Mouse (Mus musculus): ENCODE measurements around the gene BC051665. TPM values are rescaled to one million over a fixed set of nuclear protein-coding genes. Genes with fewer than 3 reads are reported as not detected.
A peak's percentile ranks its signal among the peaks of the same experiment; 100 is the strongest.

The BC051665 gene
- polyA plus RNA-seq (2014; fragmentation: Nextera tagmentation; extraction: Ambion mirVana) = not detected in 2 replicates

DNA sequence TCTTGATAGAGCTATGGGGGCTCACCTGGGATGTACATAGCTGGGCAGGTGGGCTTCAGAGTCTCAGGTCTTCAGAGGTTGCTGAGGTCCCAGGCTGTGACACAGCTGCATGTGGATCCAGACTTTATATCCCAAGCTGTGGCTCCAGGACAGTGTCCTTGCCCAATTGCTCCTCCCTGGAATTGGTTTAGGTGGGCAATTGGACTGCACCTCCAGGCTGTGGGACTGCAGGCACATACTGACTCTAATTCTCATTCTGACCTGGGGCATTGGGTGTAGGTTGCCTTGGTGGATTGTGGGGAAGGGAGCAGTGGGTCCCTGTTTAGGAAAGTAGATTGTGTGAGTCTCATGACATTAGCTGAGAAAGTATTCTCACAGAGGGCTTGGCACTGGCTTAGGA lies at the start of gene BC051665:
TSS of gene BC051665 (minus strand) at position 101 of the 400 bp plus-strand sequence.
- Histone ChIP-seq H3K27me3 (ENCODE audit: insufficient read depth, low read length) (no peaks in the 10 kb centered on the region), H3K4me1 (ENCODE audit: insufficient read depth) (no peaks in the 10 kb centered on the region), H3K4me2 (no peak within 1 kb of the TSS), H3K4me3 (ENCODE audit: low read depth, low read length) (no peak within 1 kb of the TSS), H3K36me3 (ENCODE audit: insufficient read depth) (no peaks in the 10 kb centered on the region), H3K9me3 (ENCODE audit: low read depth, low read length) (no peaks in the 10 kb centered on the region), H3K9ac (no peak within 1 kb of the TSS), H3K27ac (ENCODE audit: low read depth) (no peak within 1 kb of the TSS)
- DNase-seq = no peak
- TF ChIP-seq CTCF (IDR thresholded peaks at IDR 0.05; ENCODE audit: low read depth) = no peak
- ATAC-seq (ENCODE audit: insufficient read depth) = no peak

DNA sequence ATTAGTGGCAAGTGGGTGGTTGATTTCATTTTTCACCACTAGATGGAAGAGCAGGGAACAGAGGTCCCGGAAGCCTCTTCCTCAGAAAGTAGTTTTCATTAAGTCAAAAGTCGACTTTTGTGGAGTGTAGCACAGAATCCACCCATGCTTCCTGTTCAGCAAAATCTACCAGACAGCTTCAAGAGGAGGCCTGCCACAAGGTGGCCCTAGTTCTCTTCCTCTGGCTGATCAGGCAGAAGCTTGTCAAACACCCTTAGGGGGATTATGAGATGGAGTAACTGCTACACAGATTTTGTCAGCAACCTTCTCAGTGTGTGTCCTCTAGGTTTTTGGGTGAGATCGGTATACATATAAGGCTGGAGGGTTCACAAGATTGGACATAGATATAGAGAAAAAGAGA lies 39.9 kb upstream of the BC051665 start:
- 51% methylated on average over 3 of the region's 3 CpGs for WGBS
- no peaks in the 10 kb centered on the region for H3K27me3 ChIP-seq (ENCODE audit: insufficient read depth, low read length)
- H3K9me3 ChIP-seq (ENCODE audit: low read depth, low read length) = no peaks in the 10 kb centered on the region
- no peaks in the 10 kb centered on the region for H3K36me3 ChIP-seq (ENCODE audit: insufficient read depth)
- H3K9ac ChIP-seq = no peak overlapping the region
- no peaks in the 10 kb centered on the region for H3K4me1 ChIP-seq (ENCODE audit: insufficient read depth)
- peak; percentile 47 for TF ChIP-seq CTCF (IDR thresholded peaks at IDR 0.05; ENCODE audit: low read depth)
- no peak for ATAC-seq (ENCODE audit: insufficient read depth)
- peak; percentile 9 for DNase-seq
- no peak overlapping the region for H3K4me2 ChIP-seq
- H3K4me3 ChIP-seq (ENCODE audit: low read depth, low read length) = no peak overlapping the region
- no peak overlapping the region for H3K27ac ChIP-seq (ENCODE audit: low read depth)

DNA sequence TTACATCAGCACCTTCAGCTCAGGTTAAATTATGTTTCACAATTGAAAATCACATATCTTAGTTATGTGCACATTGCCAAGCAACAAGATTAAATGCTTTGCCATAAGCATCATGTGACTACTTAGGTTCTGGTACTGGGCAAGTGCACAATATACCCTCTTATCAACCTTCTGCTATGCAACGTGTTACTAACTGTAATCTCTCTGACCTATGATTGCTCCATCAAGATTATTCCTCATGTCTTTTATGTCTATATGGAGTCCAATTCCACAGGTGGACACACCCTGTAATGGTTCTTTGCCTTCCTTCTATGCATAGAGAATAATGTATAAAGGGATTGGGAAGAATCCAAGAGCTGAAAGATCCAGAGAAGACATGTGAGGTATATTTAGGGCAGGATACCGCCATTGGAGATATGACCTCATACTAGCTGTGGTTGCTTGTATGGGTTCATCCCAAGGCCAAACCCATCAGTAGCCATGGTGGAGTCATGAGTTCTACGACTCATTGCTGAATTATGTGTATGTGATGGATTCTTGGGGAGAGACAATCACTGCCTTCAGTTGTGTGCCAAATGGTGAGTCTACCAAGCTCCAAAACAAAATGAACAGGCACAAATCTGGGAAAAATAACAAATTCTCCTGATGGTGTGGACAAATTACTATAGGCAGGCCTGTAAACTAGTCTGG lies 34.5 kb upstream of the BC051665 start:
- TF ChIP-seq CTCF (IDR thresholded peaks at IDR 0.05; ENCODE audit: low read depth) = no peak
- Histone ChIP-seq H3K4me1 (ENCODE audit: insufficient read depth) (no peaks in the 10 kb centered on the region), H3K4me2 (no peak overlapping the region), H3K27ac (ENCODE audit: low read depth) (no peak overlapping the region), H3K36me3 (ENCODE audit: insufficient read depth) (no peaks in the 10 kb centered on the region), H3K27me3 (ENCODE audit: insufficient read depth, low read length) (no peaks in the 10 kb centered on the region), H3K9me3 (ENCODE audit: low read depth, low read length) (no peaks in the 10 kb centered on the region), H3K4me3 (ENCODE audit: low read depth, low read length) (no peak overlapping the region), H3K9ac (no peak overlapping the region)
- ATAC-seq (ENCODE audit: insufficient read depth) (no peak), DNase-seq (no peak)
- WGBS = 64% methylated on average over 3 of the region's 3 CpGs

DNA sequence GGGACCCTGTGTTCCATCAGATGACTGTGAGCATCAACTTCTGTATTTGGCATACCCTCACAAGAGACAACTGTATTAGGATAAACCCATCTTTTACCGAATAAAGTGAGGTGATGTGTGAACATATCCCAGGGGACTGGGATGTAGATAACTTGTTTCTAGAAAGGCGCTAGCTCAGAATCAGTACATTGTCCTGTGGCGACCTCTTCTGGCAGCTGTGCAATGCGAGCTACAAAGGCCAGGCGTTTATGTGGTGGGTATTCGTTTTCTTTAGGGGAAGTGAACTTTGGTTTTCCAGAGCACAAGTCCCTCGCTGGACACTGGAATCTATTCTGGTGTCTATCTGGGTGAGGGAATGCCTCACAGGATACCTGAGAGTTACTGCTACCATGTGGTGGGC lies 33.3 kb upstream of the BC051665 start:
- WGBS = 8% methylated on average over 7 of the region's 7 CpGs
- Histone ChIP-seq H3K9ac (no peak overlapping the region), H3K4me2 (no peak overlapping the region), H3K27ac (ENCODE audit: low read depth) (no peak overlapping the region), H3K27me3 (ENCODE audit: insufficient read depth, low read length) (no peaks in the 10 kb centered on the region), H3K36me3 (ENCODE audit: insufficient read depth) (no peaks in the 10 kb centered on the region), H3K9me3 (ENCODE audit: low read depth, low read length) (no peaks in the 10 kb centered on the region), H3K4me1 (ENCODE audit: insufficient read depth) (no peaks in the 10 kb centered on the region), H3K4me3 (ENCODE audit: low read depth, low read length) (no peak overlapping the region)
- ATAC-seq (ENCODE audit: insufficient read depth) = no peak
- peak; percentile 67 for TF ChIP-seq CTCF (IDR thresholded peaks at IDR 0.05; ENCODE audit: low read depth)
- peak; percentile 83 for DNase-seq

DNA sequence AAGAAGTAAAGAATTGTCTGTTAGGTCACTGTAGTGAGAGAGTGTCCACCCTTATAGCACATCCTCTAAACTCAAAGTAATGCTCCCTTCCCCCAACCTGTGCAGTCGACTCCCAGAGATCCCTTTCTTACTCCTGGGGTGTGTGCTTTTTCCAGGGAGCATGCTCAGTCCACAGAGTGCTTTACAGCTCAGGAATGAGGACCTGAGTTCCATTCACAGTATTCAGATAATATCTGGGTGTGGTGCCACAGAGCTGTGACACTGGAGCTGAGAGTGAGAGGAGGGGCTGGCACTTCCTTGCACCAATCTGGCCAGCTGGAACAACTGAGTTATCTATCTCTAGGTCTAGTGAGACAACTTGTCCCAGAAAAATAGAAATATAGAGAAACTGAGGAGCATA lies 27.6 kb upstream of the BC051665 start:
- no peak overlapping the region for H3K4me3 ChIP-seq (ENCODE audit: low read depth, low read length)
- 42% methylated on average over 1 of the region's 1 CpGs for whole genome bisulfite sequencing
- no peaks in the 10 kb centered on the region for H3K27me3 ChIP-seq (ENCODE audit: insufficient read depth, low read length)
- H3K4me2 ChIP-seq = no peak overlapping the region
- no peaks in the 10 kb centered on the region for H3K9me3 ChIP-seq (ENCODE audit: low read depth, low read length)
- no peak for TF ChIP-seq CTCF (IDR thresholded peaks at IDR 0.05; ENCODE audit: low read depth)
- H3K36me3 ChIP-seq (ENCODE audit: insufficient read depth) = no peaks in the 10 kb centered on the region
- H3K4me1 ChIP-seq (ENCODE audit: insufficient read depth) = no peaks in the 10 kb centered on the region
- no peak for DNase-seq
- H3K9ac ChIP-seq = no peak overlapping the region
- H3K27ac ChIP-seq (ENCODE audit: low read depth) = no peak overlapping the region
- ATAC-seq (ENCODE audit: insufficient read depth) = no peak

DNA sequence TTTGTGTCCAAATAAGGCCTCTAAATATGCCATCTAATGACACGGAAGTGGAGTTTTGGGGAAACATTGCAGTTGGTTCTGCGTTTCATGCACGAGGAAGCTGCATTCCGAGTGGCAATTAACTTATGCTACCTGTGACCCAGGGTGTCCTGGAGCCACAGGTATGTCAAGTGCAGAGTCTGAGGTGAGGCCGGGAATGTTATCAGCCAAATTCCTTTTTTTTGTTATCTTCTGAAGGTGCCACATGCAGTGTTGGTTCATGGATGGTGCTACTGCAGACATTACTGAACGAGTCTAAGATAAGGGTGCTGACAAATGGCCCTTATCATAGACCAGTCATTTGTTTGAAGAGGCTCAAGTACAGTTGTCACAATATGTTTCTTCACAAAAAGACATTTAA lies 26.6 kb upstream of the BC051665 start:
- Histone ChIP-seq H3K27ac (ENCODE audit: low read depth) (no peak overlapping the region), H3K27me3 (ENCODE audit: insufficient read depth, low read length) (no peaks in the 10 kb centered on the region), H3K36me3 (ENCODE audit: insufficient read depth) (no peaks in the 10 kb centered on the region), H3K4me2 (no peak overlapping the region), H3K9me3 (ENCODE audit: low read depth, low read length) (no peaks in the 10 kb centered on the region), H3K4me1 (ENCODE audit: insufficient read depth) (no peaks in the 10 kb centered on the region), H3K4me3 (ENCODE audit: low read depth, low read length) (no peak overlapping the region), H3K9ac (no peak overlapping the region)
- no peak for ATAC-seq (ENCODE audit: insufficient read depth)
- TF ChIP-seq CTCF (IDR thresholded peaks at IDR 0.05; ENCODE audit: low read depth) = no peak
- DNase-seq = no peak
- 47% methylated on average over 6 of the region's 6 CpGs for WGBS

DNA sequence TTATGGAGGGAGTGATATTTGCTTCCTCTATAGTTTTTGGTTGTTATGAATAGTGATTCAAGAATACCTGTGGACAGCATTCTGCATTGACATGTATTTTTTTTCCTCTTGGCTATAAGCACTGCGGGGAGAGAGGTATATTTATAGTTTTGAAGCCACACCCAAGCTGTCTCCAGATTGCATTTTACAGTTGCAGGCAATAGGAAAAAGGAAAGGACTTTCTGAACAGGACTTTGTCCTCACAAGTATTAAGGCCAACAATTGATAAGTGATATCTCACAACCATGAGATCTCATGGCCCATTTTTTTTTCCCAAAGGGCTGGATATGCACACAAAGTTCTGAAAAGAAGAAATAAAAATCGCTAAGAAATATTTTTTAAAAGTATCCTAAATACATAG lies 23.5 kb upstream of the BC051665 start:
- ATAC-seq (ENCODE audit: insufficient read depth) = no peak
- DNase-seq = no peak
- no peaks in the 10 kb centered on the region for H3K4me1 ChIP-seq (ENCODE audit: insufficient read depth)
- H3K4me2 ChIP-seq = no peak overlapping the region
- H3K9ac ChIP-seq = no peak overlapping the region
- H3K4me3 ChIP-seq (ENCODE audit: low read depth, low read length) = no peak overlapping the region
- H3K27me3 ChIP-seq (ENCODE audit: insufficient read depth, low read length) = no peaks in the 10 kb centered on the region
- no peaks in the 10 kb centered on the region for H3K9me3 ChIP-seq (ENCODE audit: low read depth, low read length)
- H3K36me3 ChIP-seq (ENCODE audit: insufficient read depth) = no peaks in the 10 kb centered on the region
- no peak overlapping the region for H3K27ac ChIP-seq (ENCODE audit: low read depth)
- no peak for TF ChIP-seq CTCF (IDR thresholded peaks at IDR 0.05; ENCODE audit: low read depth)
- 69% methylated on average over 2 of the region's 2 CpGs for WGBS
